Mouse (Mus musculus) MEL (cell line): ENCODE measurements around the gene N4bp1. TPM values are rescaled to one million over a fixed set of nuclear protein-coding genes. Genes with fewer than 3 reads are reported as not detected.

ENCODE experiments used
- DNase-seq: peaks from one replicate; pipeline ENCODE4 v3.0.0; 2011; ENCODE audit warnings: low read depth, low spot score
- H3K27ac ChIP-seq: 2 replicates; pipeline ENCODE4 v1.5.1; 2012; ENCODE audit warnings: low read depth, mild to moderate bottlenecking, control low read depth, low read length, moderate library complexity; ENCODE audit not compliant: control insufficient read depth
- H3K27me3 ChIP-seq, 2 experiments: fragments of 150-350 bp in 1 of 2; sonication (generic) in 1 of 2; 2 replicates each; pipeline ENCODE4 v1.6.1; 2012; ENCODE audit warnings: low read length in 2 of 2, mild to moderate bottlenecking in 2 of 2, improper control_type of control experiment in 1 of 2, moderate library complexity in 1 of 2; ENCODE audit not compliant: insufficient read depth in 2 of 2, control insufficient read depth in 1 of 2
- H3K36me3 ChIP-seq, 2 experiments: 2 replicates each; pipeline ENCODE4 v1.6.1; 2012 to 2014; ENCODE audit warnings: low read length in 2 of 2, improper control_type of control experiment in 1 of 2, inconsistent platforms in 1 of 2, mild to moderate bottlenecking in 1 of 2; ENCODE audit not compliant: insufficient read depth in 2 of 2, control insufficient read depth in 1 of 2
- H3K4me1 ChIP-seq, 2 experiments: fragments of 150-350 bp in 1 of 2; sonication (generic) in 1 of 2; 2 replicates each; pipeline ENCODE4 v1.6.1; 2012; ENCODE audit warnings: low read length in 2 of 2, improper control_type of control experiment in 1 of 2, mild to moderate bottlenecking in 1 of 2; ENCODE audit not compliant: insufficient read depth in 2 of 2, control insufficient read depth in 1 of 2
- H3K4me3 ChIP-seq, 2 experiments: fragments of 150-350 bp in 1 of 2; sonication (generic) in 1 of 2; 2 replicates each; pipeline ENCODE4 v1.5.1; 2012; ENCODE audit warnings: low read depth in 2 of 2, low read length in 2 of 2, mild to moderate bottlenecking in 2 of 2, moderate library complexity in 2 of 2, control low read depth in 1 of 2, improper control_type of control experiment in 1 of 2; ENCODE audit not compliant: control insufficient read depth in 1 of 2, insufficient read depth in 1 of 2
- H3K79me2 ChIP-seq: 2 replicates; pipeline ENCODE4 v1.6.1; 2012; ENCODE audit warnings: mild to moderate bottlenecking, low read length, moderate library complexity; ENCODE audit not compliant: control insufficient read depth, poor library complexity, insufficient read depth
- H3K9ac ChIP-seq: 2 replicates; pipeline ENCODE4 v1.6.1; 2012; ENCODE audit warnings: low read depth, mild to moderate bottlenecking, control low read depth, low read length, moderate library complexity; ENCODE audit not compliant: control insufficient read depth, poor library complexity, severe bottlenecking
- H3K9me3 ChIP-seq: fragments of 150-350 bp; sonication (generic); replicated peaks from 2 replicates; pipeline ENCODE4 v1.6.1; 2012; ENCODE audit warnings: mild to moderate bottlenecking, low read length, improper control_type of control experiment, moderate library complexity; ENCODE audit not compliant: insufficient read depth
- BHLHE40 ChIP-seq: IDR thresholded peaks from 2 replicates; pipeline ENCODE4 v1.6.1; 2012; ENCODE audit warnings: low read depth, mild to moderate bottlenecking, inconsistent platforms, low read length, improper control_type of control experiment, borderline replicate concordance
- CHD1 ChIP-seq: IDR thresholded peaks from 2 replicates; pipeline ENCODE4 v1.6.1; 2012; ENCODE audit warnings: low read depth, mild to moderate bottlenecking, inconsistent platforms, low read length, improper control_type of control experiment
- CTCF ChIP-seq, 3 experiments: IDR thresholded peaks in 2 of 3; conservative IDR thresholded peaks in 1 of 3; 2 replicates each; pipeline ENCODE4 v1.5.1; 2011 to 2012; ENCODE audit warnings: low read length in 3 of 3, low read depth in 2 of 3, mild to moderate bottlenecking in 2 of 3, improper control_type of control experiment in 1 of 3, inconsistent platforms in 1 of 3, mixed read lengths in 1 of 3, moderate library complexity in 1 of 3; ENCODE audit not compliant: control insufficient read depth in 1 of 3, insufficient read depth in 1 of 3, poor library complexity in 1 of 3, severe bottlenecking in 1 of 3
- E2F4 ChIP-seq: IDR thresholded peaks from 2 replicates; pipeline ENCODE4 v1.6.1; 2011; ENCODE audit warnings: low read depth, low read length, improper control_type of control experiment, borderline replicate concordance
- ETS1 ChIP-seq: IDR thresholded peaks from 2 replicates; pipeline ENCODE4 v1.6.1; 2012; ENCODE audit warnings: low read depth, mild to moderate bottlenecking, inconsistent platforms, low read length, improper control_type of control experiment, moderate library complexity
- KAT2A ChIP-seq: conservative IDR thresholded peaks from 2 replicates; pipeline ENCODE4 v1.6.1; 2012; ENCODE audit warnings: low read depth, low read length, improper control_type of control experiment, inconsistent platforms
- MEF2A ChIP-seq: IDR thresholded peaks from 2 replicates; pipeline ENCODE4 v1.6.1; 2014; ENCODE audit warnings: low read depth, mild to moderate bottlenecking, inconsistent platforms, low read length, improper control_type of control experiment; ENCODE audit not compliant: poor library complexity, insufficient replicate concordance, severe bottlenecking; ENCODE audit errors: extremely low read depth
- NELFE ChIP-seq: IDR thresholded peaks from 2 replicates; pipeline ENCODE4 v1.6.1; 2011; ENCODE audit warnings: low read depth, low read length, improper control_type of control experiment
- POLR2A ChIP-seq, 2 experiments: IDR thresholded peaks; 2 replicates each; pipeline ENCODE4 v1.6.1; 2011 to 2012; ENCODE audit warnings: low read length in 2 of 2, mild to moderate bottlenecking in 2 of 2, control low read depth in 1 of 2, improper control_type of control experiment in 1 of 2, low read depth in 1 of 2, moderate library complexity in 1 of 2; ENCODE audit not compliant: control insufficient read depth in 1 of 2, insufficient read depth in 1 of 2, poor library complexity in 1 of 2
- POLR2AphosphoS5 ChIP-seq: IDR thresholded peaks from 2 replicates; pipeline ENCODE4 v1.6.1; 2012; ENCODE audit warnings: low read depth, borderline replicate concordance, mild to moderate bottlenecking, inconsistent platforms, low read length, moderate library complexity, mixed read lengths
- RCOR1 ChIP-seq: IDR thresholded peaks from 2 replicates; pipeline ENCODE4 v1.6.1; 2012; ENCODE audit warnings: low read depth, mild to moderate bottlenecking, inconsistent platforms, low read length, improper control_type of control experiment
- SMC3 ChIP-seq: IDR thresholded peaks from 2 replicates; pipeline ENCODE4 v1.6.1; 2011; ENCODE audit warnings: low read depth, low read length, improper control_type of control experiment
- TAL1 ChIP-seq: IDR thresholded peaks from 2 replicates; pipeline ENCODE4 v1.6.1; 2012; ENCODE audit warnings: mild to moderate bottlenecking, inconsistent platforms, low read length, moderate library complexity, mixed read lengths
- USF2 ChIP-seq, 2 experiments: IDR thresholded peaks; 2 replicates each; pipeline ENCODE4 v1.6.1; 2011 to 2012; ENCODE audit warnings: improper control_type of control experiment in 2 of 2, low read length in 2 of 2, borderline replicate concordance in 1 of 2, inconsistent platforms in 1 of 2, low read depth in 1 of 2, mild to moderate bottlenecking in 1 of 2; ENCODE audit not compliant: insufficient read depth in 1 of 2
- ZC3H11A ChIP-seq: IDR thresholded peaks from 2 replicates; pipeline ENCODE4 v1.6.1; 2012; ENCODE audit warnings: low read depth, mild to moderate bottlenecking, inconsistent platforms, low read length, improper control_type of control experiment
- ZMIZ1 ChIP-seq: IDR thresholded peaks from 2 replicates; pipeline ENCODE4 v1.6.1; 2012; ENCODE audit warnings: low read depth, mild to moderate bottlenecking, inconsistent platforms, low read length, improper control_type of control experiment, moderate library complexity
- polyA plus RNA-seq, 2 experiments: library from polyadenylated mRNA; stranded (reverse) in 1 of 2; unstranded in 1 of 2; fragments of >175 nt in 1 of 2; fragments of >200 nt in 1 of 2; gene quantifications; 2 replicates each; pipeline versions ENCODE4 v1.2.1 to v1.2.4; 2012; ENCODE audit warnings: low replicate concordance in 2 of 2, low read depth in 1 of 2; ENCODE audit not compliant: insufficient read length in 2 of 2, insufficient read depth in 1 of 2, missing spikeins in 1 of 2
- total RNA-seq: library from RNA; depleted of rRNA; stranded (reverse); fragments of 300-350 nt; gene quantifications from 2 replicates; pipeline ENCODE4 v1.2.3, GENCODE M21; 2012

The N4bp1 gene
- total and polyA plus RNA-seq, 3 experiments = 13.4 to 24.0 TPM; not detected in 1

- Histone ChIP-seq H3K4me3 (no peak overlapping the region), H3K36me3 (no peaks in the 10 kb centered on the region), H3K9me3 (no peaks in the 10 kb centered on the region), H3K4me1 (no peaks in the 10 kb centered on the region), H3K79me2 (no peaks in the 10 kb centered on the region), H3K27me3 (no peaks in the 10 kb centered on the region), H3K9ac (no peak overlapping the region), H3K27ac (no peak overlapping the region)
- peak in 2 of 3 experiments; percentile 12 to 35; a peak in 3 of 6 replicates for TF ChIP-seq CTCF (IDR thresholded peaks at IDR 0.05 in 2 of 3, conservative IDR thresholded peaks at IDR 0.05 in 1 of 3; ENCODE audit: control insufficient read depth in 1 of 3, insufficient read depth in 1 of 3, low read depth in 2 of 3, low read length in 3 of 3, poor library complexity in 1 of 3, severe bottlenecking in 1 of 3)
- TF ChIP-seq TAL1 = no peak
- TF ChIP-seq ETS1 = no peak
- TF ChIP-seq SMC3 = peak; percentile 22; the same call in 1 of the 2 replicates
- TF ChIP-seq POLR2AphosphoS5 = no peak
- no peak for TF ChIP-seq NELFE
- TF ChIP-seq ZC3H11A = no peak
- peak; percentile 23 for DNase-seq
Measured at GRCm38 (mm10) chr8:86828925-86829324, 56.1 kb downstream of the N4bp1 start.

DNA sequence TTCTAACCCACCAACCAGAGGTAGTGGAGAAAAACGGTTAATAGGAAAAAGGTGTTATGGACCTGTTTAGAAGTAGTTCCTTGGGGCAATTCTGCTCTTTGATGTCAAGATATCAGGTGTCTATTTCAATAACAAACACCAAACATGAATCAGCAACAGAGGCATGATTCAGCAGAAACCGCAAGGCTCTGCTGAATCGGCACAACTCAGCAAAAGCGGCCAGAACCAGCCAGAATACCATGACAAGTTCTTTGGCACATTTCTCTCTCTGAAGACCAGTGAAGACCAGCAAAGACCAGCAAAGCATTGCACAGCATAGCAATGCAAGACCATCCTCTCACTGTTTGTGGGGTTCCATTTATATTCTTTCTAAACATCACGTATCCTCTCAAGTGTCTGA lies 57.9 kb downstream of the N4bp1 start:
- Histone ChIP-seq H3K4me3 (no peak overlapping the region), H3K9me3 (no peaks in the 10 kb centered on the region), H3K27me3 (no peaks in the 10 kb centered on the region), H3K9ac (no peak overlapping the region), H3K36me3 (no peaks in the 10 kb centered on the region), H3K4me1 (no peaks in the 10 kb centered on the region), H3K27ac (no peak overlapping the region), H3K79me2 (no peaks in the 10 kb centered on the region)
- no peak for TF ChIP-seq RCOR1
- TF ChIP-seq KAT2A = no peak
- no peak for TF ChIP-seq CHD1
- TF ChIP-seq BHLHE40 = no peak
- no peak for TF ChIP-seq ZMIZ1
- TF ChIP-seq ZC3H11A = no peak
- no peak for TF ChIP-seq NELFE
- TF ChIP-seq E2F4 = no peak
- TF ChIP-seq MEF2A = no peak
- TF ChIP-seq POLR2A (IDR thresholded peaks at IDR 0.05; ENCODE audit: control insufficient read depth in 1 of 2, insufficient read depth in 1 of 2, low read depth in 1 of 2, low read length in 2 of 2, poor library complexity in 1 of 2) = no peak
- TF ChIP-seq SMC3 = no peak
- no peak for TF ChIP-seq USF2 (IDR thresholded peaks at IDR 0.05; ENCODE audit: borderline replicate concordance in 1 of 2, insufficient read depth in 1 of 2, low read depth in 1 of 2, low read length in 2 of 2)
- DNase-seq = no peak
